Mouse (Mus musculus) myocyte (in vitro differentiated cells): ENCODE data around the gene Gmds. TPM values are rescaled to one million over a fixed set of nuclear protein-coding genes. Genes with fewer than 3 reads are reported as not detected.

Source experiments
- H3K27me3 ChIP-seq: one replicate; pipeline ENCODE4 v1.6.1; 2011; ENCODE audit not compliant: control insufficient read depth, insufficient read depth, insufficient read length
- H3K36me3 ChIP-seq: one replicate; pipeline ENCODE4 v1.6.1; 2011; ENCODE audit not compliant: control insufficient read depth, insufficient read depth
- H3K4me2 ChIP-seq: one replicate; pipeline ENCODE4 v1.6.1; 2011; ENCODE audit warnings: low read depth, control low read depth
- H3K4me3 ChIP-seq: one replicate; pipeline ENCODE4 v1.5.1; 2011; ENCODE audit warnings: mild to moderate bottlenecking, control low read depth, moderate library complexity
- H3K79me2 ChIP-seq: one replicate; pipeline ENCODE4 v1.6.1; 2011; ENCODE audit not compliant: control insufficient read depth, insufficient read depth
- H3ac ChIP-seq: one replicate; pipeline ENCODE4 v1.6.1; 2011; ENCODE audit not compliant: control insufficient read depth, insufficient read length
- CEBPB ChIP-seq: IDR thresholded peaks from 2 replicates; pipeline ENCODE4 v1.6.1; 2011; ENCODE audit warnings: mild to moderate bottlenecking, moderate library complexity; ENCODE audit not compliant: poor library complexity, insufficient read depth, severe bottlenecking
- E2F4 ChIP-seq: IDR thresholded peaks from one replicate; pipeline ENCODE4 v1.6.1; 2011; ENCODE audit warnings: mild to moderate bottlenecking, control low read depth, moderate library complexity; ENCODE audit not compliant: insufficient read depth
- MAX ChIP-seq: IDR thresholded peaks from one replicate; pipeline ENCODE4 v1.6.1; 2011; ENCODE audit warnings: low read depth, mild to moderate bottlenecking, control low read depth
- MYOD1 ChIP-seq, 3 experiments: IDR thresholded peaks; one replicate each; pipeline ENCODE4 v1.6.1; 2011; ENCODE audit warnings: control low read depth in 2 of 3, low read depth in 2 of 3, mild to moderate bottlenecking in 2 of 3, moderate library complexity in 1 of 3; ENCODE audit not compliant: insufficient read length in 2 of 3, control insufficient read depth in 1 of 3
- MYOG ChIP-seq, 3 experiments: IDR thresholded peaks; one replicate each; pipeline ENCODE4 v1.6.1; 2011; ENCODE audit warnings: control low read depth in 2 of 3, low read depth in 2 of 3, mild to moderate bottlenecking in 2 of 3; ENCODE audit not compliant: insufficient read length in 2 of 3, control insufficient read depth in 1 of 3, insufficient read depth in 1 of 3
- POLR2A ChIP-seq: IDR thresholded peaks from one replicate; pipeline ENCODE4 v1.6.1; 2011; ENCODE audit warnings: low read depth, mild to moderate bottlenecking, control low read depth, moderate library complexity; ENCODE audit not compliant: insufficient read length
- POLR2AphosphoS2 ChIP-seq: IDR thresholded peaks from one replicate; pipeline ENCODE4 v1.6.1; 2011; ENCODE audit warnings: low read depth, control low read depth; ENCODE audit not compliant: insufficient read length
- REST ChIP-seq: IDR thresholded peaks from one replicate; pipeline ENCODE4 v1.6.1; 2011; ENCODE audit warnings: mild to moderate bottlenecking, control low read depth, moderate library complexity; ENCODE audit not compliant: insufficient read depth, insufficient read length
- SRF ChIP-seq: IDR thresholded peaks from one replicate; pipeline ENCODE4 v1.6.1; 2011; ENCODE audit warnings: low read depth; ENCODE audit not compliant: control insufficient read depth, insufficient read length
- TCF12 ChIP-seq: IDR thresholded peaks from one replicate; pipeline ENCODE4 v1.6.1; 2011; ENCODE audit warnings: mild to moderate bottlenecking, control low read depth; ENCODE audit not compliant: poor library complexity, insufficient read depth, severe bottlenecking
- TCF3 ChIP-seq: IDR thresholded peaks from one replicate; pipeline ENCODE4 v1.6.1; 2011; ENCODE audit warnings: low read depth, control low read depth; ENCODE audit not compliant: insufficient read length
- USF1 ChIP-seq: IDR thresholded peaks from one replicate; pipeline ENCODE4 v1.6.1; 2011; ENCODE audit warnings: low read depth, mild to moderate bottlenecking, control low read depth, moderate library complexity
- polyA plus RNA-seq: library from polyadenylated mRNA; unstranded; fragments of >200 nt; fragmentation: generic; extraction: Trizol; gene quantifications from one replicate; pipeline ENCODE4 v1.2.1, GENCODE M21; 2012; ENCODE audit warnings: missing spikeins

Gene Gmds
- polyA plus RNA-seq, 1 experiment: 13.1 TPM

- Histone ChIP-seq H3K4me2 (peak overlapping the region; percentile 40), H3K79me2 (no peaks in the 10 kb centered on the region), H3K36me3 (no peaks in the 10 kb centered on the region), H3K4me3 (no peak overlapping the region), H3ac (no peak overlapping the region), H3K27me3 (no peaks in the 10 kb centered on the region)
- peak in 1 of 3 experiments; percentile 16 for TF ChIP-seq MYOG (IDR thresholded peaks at IDR 0.05; ENCODE audit: control insufficient read depth in 1 of 3, insufficient read depth in 1 of 3, insufficient read length in 2 of 3, low read depth in 2 of 3)
- TF ChIP-seq CEBPB: no peak
Observed at GRCm38 (mm10) chr13:31877061-31877460, 461.5 kb downstream of the Gmds start.

- Histone ChIP-seq H3ac (no peak overlapping the region), H3K36me3 (no peaks in the 10 kb centered on the region), H3K79me2 (no peaks in the 10 kb centered on the region), H3K4me3 (no peak overlapping the region), H3K4me2 (no peak overlapping the region), H3K27me3 (no peaks in the 10 kb centered on the region)
- TF ChIP-seq MAX (no peak), SRF (no peak), MYOG (IDR thresholded peaks at IDR 0.05; ENCODE audit: control insufficient read depth in 1 of 3, insufficient read depth in 1 of 3, insufficient read length in 2 of 3, low read depth in 2 of 3) (no peak), USF1 (no peak), E2F4 (no peak), POLR2A (no peak)
Observed at GRCm38 (mm10) chr13:31874427-31874826, 464.1 kb downstream of the Gmds start.

GRCm38 (mm10) chr13:31873269-31873668, 465.3 kb downstream of the Gmds start:
- Histone ChIP-seq H3K4me2 (no peak overlapping the region), H3K36me3 (no peaks in the 10 kb centered on the region), H3ac (no peak overlapping the region), H3K27me3 (no peaks in the 10 kb centered on the region), H3K79me2 (no peaks in the 10 kb centered on the region), H3K4me3 (no peak overlapping the region)
- TF ChIP-seq REST: no peak
- no peak for TF ChIP-seq MYOG (IDR thresholded peaks at IDR 0.05; ENCODE audit: control insufficient read depth in 1 of 3, insufficient read depth in 1 of 3, insufficient read length in 2 of 3, low read depth in 2 of 3)
- no peak for TF ChIP-seq CEBPB
- no peak for TF ChIP-seq MYOD1 (IDR thresholded peaks at IDR 0.05; ENCODE audit: control insufficient read depth in 1 of 3, insufficient read length in 2 of 3, low read depth in 2 of 3)
- TF ChIP-seq E2F4: no peak
- TF ChIP-seq MAX: no peak
- no peak for TF ChIP-seq SRF
- TF ChIP-seq USF1: no peak
- TF ChIP-seq POLR2AphosphoS2: no peak
- TF ChIP-seq POLR2A: no peak
- TF ChIP-seq TCF3: no peak
- no peak for TF ChIP-seq TCF12

- TF ChIP-seq REST: no peak
- Histone ChIP-seq H3K4me3 (no peak overlapping the region), H3K27me3 (no peaks in the 10 kb centered on the region), H3ac (no peak overlapping the region), H3K79me2 (no peaks in the 10 kb centered on the region), H3K4me2 (no peak overlapping the region), H3K36me3 (no peaks in the 10 kb centered on the region)
Observed at GRCm38 (mm10) chr13:31864786-31865185, 473.8 kb downstream of the Gmds start.

- Histone ChIP-seq H3K36me3 (no peaks in the 10 kb centered on the region), H3K4me2 (no peak overlapping the region), H3K27me3 (no peaks in the 10 kb centered on the region), H3K79me2 (no peaks in the 10 kb centered on the region), H3K4me3 (no peak overlapping the region), H3ac (no peak overlapping the region)
- no peak for TF ChIP-seq MYOD1 (IDR thresholded peaks at IDR 0.05; ENCODE audit: control insufficient read depth in 1 of 3, insufficient read length in 2 of 3, low read depth in 2 of 3)
- no peak for TF ChIP-seq E2F4
- TF ChIP-seq POLR2AphosphoS2: no peak
- no peak for TF ChIP-seq TCF12
- no peak for TF ChIP-seq USF1
- no peak for TF ChIP-seq TCF3
- no peak for TF ChIP-seq REST
- TF ChIP-seq SRF: no peak
- TF ChIP-seq POLR2A: no peak
- TF ChIP-seq MYOG (IDR thresholded peaks at IDR 0.05; ENCODE audit: control insufficient read depth in 1 of 3, insufficient read depth in 1 of 3, insufficient read length in 2 of 3, low read depth in 2 of 3): no peak
- TF ChIP-seq MAX: no peak
- TF ChIP-seq CEBPB: no peak
Observed at GRCm38 (mm10) chr13:31863461-31863860, 475.1 kb downstream of the Gmds start.

GRCm38 (mm10) chr13:31860200-31860599, 478.3 kb downstream of the Gmds start:
- Histone ChIP-seq H3K4me2 (no peak overlapping the region), H3K79me2 (no peaks in the 10 kb centered on the region), H3K36me3 (no peaks in the 10 kb centered on the region), H3K4me3 (no peak overlapping the region), H3ac (no peak overlapping the region), H3K27me3 (no peaks in the 10 kb centered on the region)
- TF ChIP-seq CEBPB (no peak), MYOG (IDR thresholded peaks at IDR 0.05; ENCODE audit: control insufficient read depth in 1 of 3, insufficient read depth in 1 of 3, insufficient read length in 2 of 3, low read depth in 2 of 3) (no peak), USF1 (no peak), POLR2AphosphoS2 (no peak)
